Mouse (Mus musculus) small intestine, adult 2 months (tissue): ENCODE results near the gene Hist2h3c2. TPM values are rescaled to one million over a fixed set of nuclear protein-coding genes. Genes with fewer than 3 reads are reported as not detected.

Experiments used
- H3K27ac ChIP-seq: fragments of 200-500 bp; 2 replicates; pipeline ENCODE4 v1.5.1; 2012; ENCODE audit warnings: low read depth, low read length, control low read depth, inconsistent platforms; ENCODE audit not compliant: insufficient read depth
- H3K27me3 ChIP-seq: fragments of 200-500 bp; 2 replicates; pipeline ENCODE4 v1.6.1; 2012; ENCODE audit warnings: mild to moderate bottlenecking, moderate library complexity, low read length, inconsistent platforms; ENCODE audit not compliant: control insufficient read depth, insufficient read depth
- H3K36me3 ChIP-seq: fragments of 200-500 bp; 2 replicates; pipeline ENCODE4 v1.6.1; 2012; ENCODE audit warnings: mild to moderate bottlenecking, low read length, control low read depth, inconsistent platforms; ENCODE audit not compliant: control insufficient read depth, insufficient read depth
- H3K4me1 ChIP-seq: fragments of 200-500 bp; 2 replicates; pipeline ENCODE4 v1.6.1; 2012; ENCODE audit warnings: low read length, inconsistent platforms, mixed read lengths; ENCODE audit not compliant: control insufficient read depth, insufficient read depth, insufficient read length
- H3K4me3 ChIP-seq: fragments of 200-500 bp; 2 replicates; pipeline ENCODE4 v1.5.1; 2012; ENCODE audit warnings: low read depth, mild to moderate bottlenecking, control low read depth, inconsistent platforms, low read length, moderate library complexity
- CTCF ChIP-seq: fragments of 200-500 bp; IDR thresholded peaks from 2 replicates; pipeline ENCODE4 v1.5.1; 2012; ENCODE audit warnings: low read depth, mild to moderate bottlenecking, control low read depth, inconsistent platforms, low read length, moderate library complexity, mixed read lengths; ENCODE audit not compliant: insufficient replicate concordance, insufficient read length; ENCODE audit errors: extremely low read depth
- POLR2A ChIP-seq: fragments of 200-500 bp; IDR thresholded peaks from 2 replicates; pipeline ENCODE4 v1.6.1; 2012; ENCODE audit warnings: low read depth, mild to moderate bottlenecking, control low read depth, inconsistent platforms, low read length, moderate library complexity
- WGBS: fragments of 180-500 bp; shearing (Covaris S2); methylation state at CpG from one replicate; pipeline ENCODE4 v1.1.7; 2018; 5-methylcytosine and 5-hydroxymethylcytosine counted together
- polyA plus RNA-seq: library from polyadenylated mRNA; depleted of rRNA; stranded (reverse); fragments of >200 nt; gene quantifications from 2 replicates; pipeline ENCODE4 v1.2.3, GENCODE M21; 2012

Gene Hist2h3c2
- polyA plus RNA-seq, 1 experiment = 109 TPM

- TF ChIP-seq CTCF = peak; percentile 29; the same call in 1 of the 2 replicates
- no peak; the same call in 1 of the 2 replicates for TF ChIP-seq POLR2A
- no peaks in the 10 kb centered on the region for H3K27me3 ChIP-seq
- peaks cover 6% of the 10 kb centered on the region; the same call in 1 of the 2 replicates for H3K4me1 ChIP-seq
- WGBS = 1% methylated on average over 27 of the region's 27 CpGs
- H3K27ac ChIP-seq = peak overlapping the region; percentile 97
- H3K36me3 ChIP-seq = no peaks in the 10 kb centered on the region
- H3K4me3 ChIP-seq = peak overlapping the region; percentile 67
These were observed 24.9 kb upstream of the Hist2h3c2 start for GRCm38 (mm10) chr3:96263558-96264403.

- no peak for TF ChIP-seq CTCF
- TF ChIP-seq POLR2A = peak; percentile 96
- peaks cover 9% of the 10 kb centered on the region; the same call in 1 of the 2 replicates for H3K4me1 ChIP-seq
- H3K36me3 ChIP-seq = no peaks in the 10 kb centered on the region
- peak within 1 kb of the TSS; percentile 74 for H3K4me3 ChIP-seq
- under 1% methylated on average over 40 of the region's 40 CpGs for WGBS
- peak within 1 kb of the TSS; percentile 98 for H3K27ac ChIP-seq
- H3K27me3 ChIP-seq = no peaks in the 10 kb centered on the region
These were observed 24.1 kb upstream of the Hist2h3c2 start, which contains the start of gene Hist2h4 for GRCm38 (mm10) chr3:96262979-96263550. Gene Hist2h4 (minus strand): TSS chr3:96263311.

- Histone ChIP-seq H3K27me3 (no peaks in the 10 kb centered on the region), H3K36me3 (no peaks in the 10 kb centered on the region), H3K4me3 (peak overlapping the region; percentile 74), H3K4me1 (peaks cover 7% of the 10 kb centered on the region; the same call in 1 of the 2 replicates), H3K27ac (peak overlapping the region; percentile 98)
- under 1% methylated on average over 19 of the region's 19 CpGs for WGBS
- peak; percentile 92 for TF ChIP-seq POLR2A
- TF ChIP-seq CTCF = no peak
These were observed 23.4 kb upstream of the Hist2h3c2 start for GRCm38 (mm10) chr3:96262216-96262875.

- no peak for TF ChIP-seq POLR2A
- TF ChIP-seq CTCF = no peak
- H3K4me1 ChIP-seq = peaks cover 7% of the 10 kb centered on the region; the same call in 1 of the 2 replicates
- peak overlapping the region; percentile 98 for H3K27ac ChIP-seq
- 44% methylated on average over 3 of the region's 3 CpGs for WGBS
- H3K4me3 ChIP-seq = no peak overlapping the region
- no peaks in the 10 kb centered on the region for H3K36me3 ChIP-seq
- H3K27me3 ChIP-seq = no peaks in the 10 kb centered on the region
These were observed 22.7 kb upstream of the Hist2h3c2 start for GRCm38 (mm10) chr3:96261623-96262022.

GRCm38 (mm10) chr3:96260220-96260619 is 21.3 kb upstream of the Hist2h3c2 start:
- Histone ChIP-seq H3K27me3 (no peaks in the 10 kb centered on the region), H3K4me3 (no peak overlapping the region), H3K27ac (no peak overlapping the region), H3K36me3 (no peaks in the 10 kb centered on the region), H3K4me1 (peaks cover 10% of the 10 kb centered on the region; the same call in 1 of the 2 replicates)
- 92% methylated on average over 5 of the region's 5 CpGs for WGBS
- no peak for TF ChIP-seq POLR2A
- no peak for TF ChIP-seq CTCF

GRCm38 (mm10) chr3:96257190-96257589 is 18.3 kb upstream of the Hist2h3c2 start:
- TF ChIP-seq CTCF = no peak
- Histone ChIP-seq H3K4me1 (peaks cover 10% of the 10 kb centered on the region; the same call in 1 of the 2 replicates), H3K27ac (no peak overlapping the region), H3K27me3 (no peaks in the 10 kb centered on the region), H3K4me3 (no peak overlapping the region), H3K36me3 (no peaks in the 10 kb centered on the region)
- WGBS = 66% methylated on average over 3 of the region's 3 CpGs
